ENCODE assay signal across 8 mouse cellular contexts in the genomic region with DNA sequence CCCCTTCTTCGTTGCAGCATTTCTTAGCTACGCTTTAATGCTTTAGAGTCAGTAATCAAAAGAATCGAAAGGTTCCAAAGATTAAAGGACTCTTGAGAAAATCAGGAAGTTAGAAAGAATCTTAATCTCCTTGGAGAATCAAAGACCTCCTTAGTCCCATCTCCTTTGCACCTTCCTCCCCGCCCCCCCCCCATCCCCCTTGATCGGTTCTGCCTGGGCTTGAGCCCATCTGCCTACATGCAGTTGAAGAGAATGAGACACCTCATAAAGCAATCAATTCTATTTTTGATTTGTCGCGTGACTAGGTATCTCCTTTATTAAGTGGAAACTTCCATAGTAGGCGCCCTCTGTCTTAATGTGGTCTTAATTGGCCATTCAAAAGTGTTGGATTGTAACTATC. TPM values are rescaled to one million over a fixed set of nuclear protein-coding genes. Genes with fewer than 3 reads are reported as not detected.
A peak's percentile ranks its signal among the peaks of the same experiment; 100 is the strongest.
DNase-seq lines count a peak whose midpoint lies in the region; ATAC-seq and TF ChIP-seq lines count a peak whose summit lies in the region.

No protein-coding gene starts in this region.

- H3K27ac ChIP-seq in heart, embryonic 15.5 days = 0 out of 2 replicates have a peak overlapping the region, but pooled peaks have one; percentile 5
- H3K27ac ChIP-seq in MEL (ENCODE audit: control insufficient read depth, low read depth, low read length) = no peak overlapping the region
- peak overlapping the region; percentile 96 for H3K27ac ChIP-seq in hindbrain, embryonic 10.5 days
- peak overlapping the region; percentile 93 for H3K27ac ChIP-seq in midbrain, embryonic 10.5 days (replicated peaks)

- H3K36me3 ChIP-seq in heart, embryonic 15.5 days = no peaks in the 10 kb centered on the region
- peaks cover 0 to 24% of the 10 kb centered on the region in 2 experiments; a peak in 2 of 4 replicates for H3K36me3 ChIP-seq in MEL (ENCODE audit: control insufficient read depth in 1 of 2, insufficient read depth in 2 of 2, low read length in 2 of 2)
- H3K36me3 ChIP-seq in hindbrain, embryonic 10.5 days = no peaks in the 10 kb centered on the region
- H3K36me3 ChIP-seq in midbrain, embryonic 10.5 days = no peaks in the 10 kb centered on the region

- no peaks in the 10 kb centered on the region for H3K9me3 ChIP-seq in heart, embryonic 15.5 days (replicated peaks)
- no peaks in the 10 kb centered on the region for H3K9me3 ChIP-seq in MEL (replicated peaks; ENCODE audit: insufficient read depth, low read length)
- no peaks in the 10 kb centered on the region for H3K9me3 ChIP-seq in hindbrain, embryonic 10.5 days
- H3K9me3 ChIP-seq in midbrain, embryonic 10.5 days (replicated peaks) = no peaks in the 10 kb centered on the region

- H3K4me1 ChIP-seq in heart, embryonic 15.5 days (replicated peaks) = peaks cover 25% of the 10 kb centered on the region
- peaks cover 5 to 20% of the 10 kb centered on the region in 2 experiments for H3K4me1 ChIP-seq in MEL (ENCODE audit: control insufficient read depth in 1 of 2, insufficient read depth in 2 of 2, low read length in 2 of 2)
- H3K4me1 ChIP-seq in hindbrain, embryonic 10.5 days (replicated peaks) = peaks cover 51% of the 10 kb centered on the region
- H3K4me1 ChIP-seq in midbrain, embryonic 10.5 days = peaks cover 53% of the 10 kb centered on the region

- ATAC-seq in heart, embryonic 15.5 days (replicated peaks; ENCODE audit: insufficient number of reproducible peaks, insufficient read depth, low FRiP score, low read depth) = no peak

- H3K27me3 ChIP-seq in heart, embryonic 15.5 days = no peaks in the 10 kb centered on the region
- H3K27me3 ChIP-seq in MEL (ENCODE audit: control insufficient read depth in 1 of 2, insufficient read depth in 2 of 2, low read length in 2 of 2) = peaks cover 4 to 9% of the 10 kb centered on the region in 2 experiments; a peak in 3 of 4 replicates
- H3K27me3 ChIP-seq in hindbrain, embryonic 10.5 days (ENCODE audit: insufficient read depth, poor library complexity, severe bottlenecking) = no peaks in the 10 kb centered on the region
- peaks cover 11% of the 10 kb centered on the region; the same call in 1 of the 2 replicates for H3K27me3 ChIP-seq in midbrain, embryonic 10.5 days (ENCODE audit: low read depth, poor library complexity, severe bottlenecking)

- H3K4me3 ChIP-seq in heart, embryonic 15.5 days = peak overlapping the region; percentile 92
- peak overlapping the region; percentile 63 to 73 for H3K4me3 ChIP-seq in MEL (ENCODE audit: control insufficient read depth in 1 of 2, insufficient read depth in 1 of 2, low read depth in 2 of 2, low read length in 2 of 2)
- peak overlapping the region; percentile 97 for H3K4me3 ChIP-seq in hindbrain, embryonic 10.5 days
- peak overlapping the region; percentile 93 for H3K4me3 ChIP-seq in midbrain, embryonic 10.5 days

- no peak for TF ChIP-seq CTCF in MEL (IDR thresholded peaks at IDR 0.05 in 2 of 3, conservative IDR thresholded peaks at IDR 0.05 in 1 of 3; ENCODE audit: control insufficient read depth in 1 of 3, insufficient read depth in 1 of 3, low read depth in 2 of 3, low read length in 3 of 3, poor library complexity in 1 of 3, severe bottlenecking in 1 of 3)

- peaks cover 6% of the 10 kb centered on the region for H3K79me2 ChIP-seq in MEL (ENCODE audit: control insufficient read depth, insufficient read depth, low read length, poor library complexity)

- DNase-seq in heart, adult 9 months (ENCODE audit: low spot score in 2 of 2) = no peak
- DNase-seq in MEL (ENCODE audit: low read depth, low spot score) = no peak
- no peak for DNase-seq in hindbrain, embryonic 10.5 days (ENCODE audit: low spot score)
- DNase-seq in midbrain, embryonic 10.5 days (ENCODE audit: low spot score) = no peak
- DNase-seq in yolk sac, embryonic 10.5 days (ENCODE audit: low spot score) = no peak
- no peak for DNase-seq in gastrocnemius, postnatal 25 days
- DNase-seq in spleen, adult 18-20 months = no peak

- H3K4me2 ChIP-seq in heart, embryonic 15.5 days = peak overlapping the region; percentile 92

- H3K9ac ChIP-seq in heart, embryonic 15.5 days = no peak overlapping the region
- peak overlapping the region; percentile 57 for H3K9ac ChIP-seq in MEL (ENCODE audit: control insufficient read depth, low read depth, low read length, poor library complexity, severe bottlenecking)

- TF ChIP-seq EP300 in MEL (IDR thresholded peaks at IDR 0.05; ENCODE audit: low read depth in 1 of 2, low read length in 2 of 2) = no peak

- WGBS in heart, embryonic 15.5 days = 28% methylated on average over 8 of the region's 8 CpGs
- 27% methylated on average over 8 of the region's 8 CpGs for WGBS in hindbrain, embryonic 10.5 days
- WGBS in midbrain, embryonic 10.5 days = 30% methylated on average over 8 of the region's 8 CpGs

- no peak for TF ChIP-seq POLR2A in MEL (IDR thresholded peaks at IDR 0.05; ENCODE audit: control insufficient read depth in 1 of 2, insufficient read depth in 1 of 2, low read depth in 1 of 2, low read length in 2 of 2, poor library complexity in 1 of 2)

- no peak for TF ChIP-seq RAD21 in MEL (IDR thresholded peaks at IDR 0.05; ENCODE audit: low read depth, low read length)

TF ChIP-seq in MEL, 35 proteins besides CTCF, POLR2A, EP300 and RAD21:
- TF ChIP-seq CHD2 (IDR thresholded peaks at IDR 0.05; ENCODE audit: low read length) (no peak), BHLHE40 (IDR thresholded peaks at IDR 0.05; ENCODE audit: borderline replicate concordance, low read depth, low read length) (0 out of 2 replicates have a peak, but pooled peaks have one; percentile 37)

RNA-seq across cellular contexts. Expression of a gene that starts 0.5 kb away (rescaled TPM):
- 8.9 and 10.6 TPM in 2 replicates for polyA plus RNA-seq in heart, embryonic 15.5 days (2015; fragmentation: Nextera tagmentation; extraction: Ambion mirVana)
- total RNA-seq in MEL (2012; rRNA removed) = 9.1 and 14.6 TPM in 2 replicates
- 1 to 10 TPM in 1 of 2 experiments, not detected in 1; 7.5 TPM for polyA plus RNA-seq in MEL (2012; ENCODE audit: insufficient read depth in 1 of 2, insufficient read length in 2 of 2, low read depth in 1 of 2, low replicate concordance in 2 of 2, missing spikeins in 1 of 2)
- polyA plus RNA-seq in hindbrain, embryonic 10.5 days (2016; fragmentation: Nextera tagmentation; extraction: Ambion mirVana) = 8.0 and 8.4 TPM in 2 replicates
- polyA plus RNA-seq in midbrain, embryonic 10.5 days (2016; fragmentation: Nextera tagmentation; extraction: Ambion mirVana) = 7.6 and 9.2 TPM in 2 replicates
- 10 to 100 TPM; 26.3 to 30.5 TPM for total RNA-seq in gastrocnemius, postnatal 25 days (2021)

RNA-seq across cellular contexts. Expression of a gene that starts 54.6 kb away (rescaled TPM):
- polyA plus RNA-seq in heart, embryonic 15.5 days (2015; fragmentation: Nextera tagmentation; extraction: Ambion mirVana) = 0.13 TPM in 1 of 2 replicates, not detected in the other
- not detected in 2 replicates for total RNA-seq in MEL (2012; rRNA removed)
- polyA plus RNA-seq in MEL (2012; ENCODE audit: insufficient read depth in 1 of 2, insufficient read length in 2 of 2, low read depth in 1 of 2, low replicate concordance in 2 of 2, missing spikeins in 1 of 2) = not detected
- 0.29 TPM in 1 of 2 replicates, not detected in the other for polyA plus RNA-seq in hindbrain, embryonic 10.5 days (2016; fragmentation: Nextera tagmentation; extraction: Ambion mirVana)
- 0.09 TPM in 1 of 2 replicates, not detected in the other for polyA plus RNA-seq in midbrain, embryonic 10.5 days (2016; fragmentation: Nextera tagmentation; extraction: Ambion mirVana)
- not detected for total RNA-seq in gastrocnemius, postnatal 25 days (2021)
